Mouse (Mus musculus) mammary gland, adult 2 months (tissue): ENCODE measurements around the gene Abcd1. TPM values are rescaled to one million over a fixed set of nuclear protein-coding genes. Genes with fewer than 3 reads are reported as not detected.

Source experiments
- polyA plus RNA-seq: library from polyadenylated mRNA; depleted of rRNA; stranded (reverse); fragments of >200 nt; gene quantifications from 2 replicates; pipeline ENCODE4 v1.2.3, GENCODE M21; 2012; ENCODE audit warnings: low replicate concordance; rRNA removed

Abcd1 gene
- polyA plus RNA-seq: 54.7 and 56.8 TPM in 2 replicates

GRCm38 (mm10) chrX:73716109-73716661 lies at the start of gene Abcd1, which contains the start of gene Bcap31:
Gene Abcd1, plus strand, starts transcription at chrX:73716597.
Gene Bcap31, minus strand, starts transcription at chrX:73716175.

GRCm38 (mm10) chrX:73672879-73673618 lies 43.3 kb upstream of the Abcd1 start, which contains the start of gene Slc6a8:
Gene Slc6a8, plus strand, starts transcription at chrX:73673150.

GRCm38 (mm10) chrX:73756334-73757140 lies 40.1 kb downstream of the Abcd1 start, which contains the start of gene Plxnb3:
Gene Plxnb3, plus strand, starts transcription at chrX:73757090.

GRCm38 (mm10) chrX:73774168-73774760 lies 57.9 kb downstream of the Abcd1 start, which contains the start of gene Srpk3:
Gene Srpk3, plus strand, starts transcription at chrX:73774405.

GRCm38 (mm10) chrX:73786364-73787224 lies 70.2 kb downstream of the Abcd1 start, which contains the start of the genes Idh3g and Ssr4:
Gene Idh3g, minus strand, starts transcription at chrX:73786897.
Gene Ssr4, plus strand, starts transcription at chrX:73787028.

Other genes starting within 250 kb of the Abcd1 start
- 209 and 447 TPM in 2 replicates for gene Bgn, start 233.0 kb upstream of the Abcd1 start, polyA plus RNA-seq
- gene Atp2b3, start 213.5 kb upstream of the Abcd1 start, polyA plus RNA-seq: 0.72 TPM in 1 of 2 replicates, not detected in the other
- 1.2 and 1.8 TPM in 2 replicates for gene Dusp9, start 77.2 kb upstream of the Abcd1 start, polyA plus RNA-seq
- gene Pnck, start 56.5 kb upstream of the Abcd1 start, polyA plus RNA-seq: 3.1 and 7.9 TPM in 2 replicates
- gene Slc6a8, start 43.4 kb upstream of the Abcd1 start, polyA plus RNA-seq: 32.4 and 66.4 TPM in 2 replicates
- 52.1 and 145 TPM in 2 replicates for gene Bcap31, start 422 bp upstream of the Abcd1 start, polyA plus RNA-seq
- 1.1 and 2.1 TPM in 2 replicates for gene Plxnb3, start 40.5 kb downstream of the Abcd1 start, polyA plus RNA-seq
- 33.8 and 40.9 TPM in 2 replicates for gene Srpk3, start 57.8 kb downstream of the Abcd1 start, polyA plus RNA-seq
- 290 and 957 TPM in 2 replicates for gene Idh3g, start 70.3 kb downstream of the Abcd1 start, polyA plus RNA-seq
- gene Ssr4, start 70.4 kb downstream of the Abcd1 start, polyA plus RNA-seq: 196 and 219 TPM in 2 replicates
- 1.9 and 2.8 TPM in 2 replicates for gene Pdzd4, start 108.4 kb downstream of the Abcd1 start, polyA plus RNA-seq
- not detected in 2 replicates for gene Avpr2, start 175.5 kb downstream of the Abcd1 start, polyA plus RNA-seq
- gene L1cam, start 179.5 kb downstream of the Abcd1 start, polyA plus RNA-seq: 3.8 and 4.2 TPM in 2 replicates
- gene Arhgap4, start 205.3 kb downstream of the Abcd1 start, polyA plus RNA-seq: 109 and 157 TPM in 2 replicates
- gene Naa10, start 205.3 kb downstream of the Abcd1 start, polyA plus RNA-seq: 45.5 and 58.2 TPM in 2 replicates
- 14.0 and 16.6 TPM in 2 replicates for gene Renbp, start 214.3 kb downstream of the Abcd1 start, polyA plus RNA-seq
- gene Hcfc1, start 249.8 kb downstream of the Abcd1 start, polyA plus RNA-seq: 29.8 and 73.5 TPM in 2 replicates